Mouse (Mus musculus): Measurements from ENCODE around the gene Fgf4. TPM values are rescaled to one million over a fixed set of nuclear protein-coding genes. Genes with fewer than 3 reads are reported as not detected.

Fgf4 gene
- polyA plus RNA-seq (2012; rRNA removed), result not detected in 2 replicates

- DNase-seq (ENCODE audit: low read depth), result no peak
These were observed at the start of gene Fgf4 for GRCm38 (mm10) chr7:144847067-144847466. Fgf4 (plus strand) TSS chr7:144847367.

- DNase-seq (ENCODE audit: low read depth), result no peak
These were observed 48.7 kb upstream of the Fgf4 start for GRCm38 (mm10) chr7:144798471-144798870.

GRCm38 (mm10) chr7:144807036-144807435 lies 40.1 kb upstream of the Fgf4 start:
- DNase-seq (ENCODE audit: low read depth), result no peak

- DNase-seq (ENCODE audit: low read depth), result no peak
These were observed 39.1 kb upstream of the Fgf4 start for GRCm38 (mm10) chr7:144807976-144808577.

- no peak for DNase-seq (ENCODE audit: low read depth)
These were observed 35.6 kb upstream of the Fgf4 start for GRCm38 (mm10) chr7:144811521-144811920.

- DNase-seq (ENCODE audit: low read depth), result no peak
These were observed 25.3 kb upstream of the Fgf4 start for GRCm38 (mm10) chr7:144821901-144822300.

- DNase-seq (ENCODE audit: low read depth), result no peak
These were observed 23.2 kb upstream of the Fgf4 start for GRCm38 (mm10) chr7:144823988-144824387.

GRCm38 (mm10) chr7:144828369-144828768 lies 18.8 kb upstream of the Fgf4 start:
- no peak for DNase-seq (ENCODE audit: low read depth)

- no peak for DNase-seq (ENCODE audit: low read depth)
These were observed 9.2 kb upstream of the Fgf4 start, which contains the start of gene Fgf3 for GRCm38 (mm10) chr7:144837891-144838488. Fgf3 (plus strand) TSS chr7:144838083.

GRCm38 (mm10) chr7:144838522-144839503 lies 8.4 kb upstream of the Fgf4 start:
- no peak for DNase-seq (ENCODE audit: low read depth)

GRCm38 (mm10) chr7:144846158-144846557 lies 1.0 kb upstream of the Fgf4 start:
- no peak for DNase-seq (ENCODE audit: low read depth)

GRCm38 (mm10) chr7:144851321-144851720 lies 4.2 kb downstream of the Fgf4 start:
- no peak for DNase-seq (ENCODE audit: low read depth)

- no peak for DNase-seq (ENCODE audit: low read depth)
These were observed 7.8 kb downstream of the Fgf4 start for GRCm38 (mm10) chr7:144854966-144855365.

- DNase-seq (ENCODE audit: low read depth), result no peak
These were observed 10.0 kb downstream of the Fgf4 start for GRCm38 (mm10) chr7:144857158-144857557.

GRCm38 (mm10) chr7:144857826-144858342 lies 10.7 kb downstream of the Fgf4 start:
- no peak for DNase-seq (ENCODE audit: low read depth)

GRCm38 (mm10) chr7:144858702-144859101 lies 11.5 kb downstream of the Fgf4 start:
- no peak for DNase-seq (ENCODE audit: low read depth)

GRCm38 (mm10) chr7:144861056-144861768 lies 14.0 kb downstream of the Fgf4 start:
- no peak for DNase-seq (ENCODE audit: low read depth)

- DNase-seq (ENCODE audit: low read depth), result no peak
These were observed 14.6 kb downstream of the Fgf4 start for GRCm38 (mm10) chr7:144861769-144862070.

- DNase-seq (ENCODE audit: low read depth), result no peak
These were observed 15.0 kb downstream of the Fgf4 start for GRCm38 (mm10) chr7:144862126-144862525.

- DNase-seq (ENCODE audit: low read depth), result no peak
These were observed 15.5 kb downstream of the Fgf4 start for GRCm38 (mm10) chr7:144862712-144863111.

- DNase-seq (ENCODE audit: low read depth), result no peak
These were observed 16.0 kb downstream of the Fgf4 start for GRCm38 (mm10) chr7:144863196-144863595.

Measured in gonadal fat pad, adult 2 months (tissue).